Mouse (Mus musculus): ENCODE measurements at regions not wholly inside any gene's neighbourhood (a gene's known extent, or its start where the extent isn't known, plus 50 kb on each side); places are given as distances from the start of the nearest gene placed in this dataset.

DNA sequence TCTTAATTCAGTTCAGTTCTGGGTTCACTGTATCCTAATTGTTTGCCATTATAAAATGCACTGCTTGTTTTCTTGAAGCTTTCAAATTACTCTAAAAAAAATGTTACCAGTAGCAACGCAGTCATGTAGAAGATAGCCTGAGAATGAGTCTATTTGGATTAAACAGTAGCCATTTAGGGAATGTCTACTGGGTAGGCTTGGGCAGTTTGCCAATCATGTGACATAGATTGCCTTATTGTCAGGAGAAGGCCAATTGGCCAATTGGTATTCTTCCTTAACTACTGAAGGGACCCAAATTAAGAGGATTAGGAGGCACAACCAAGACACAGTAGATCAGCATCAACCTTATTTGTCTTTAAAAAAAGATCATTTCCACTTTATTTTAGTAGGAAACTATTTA lies 379.7 kb downstream of the Samd5 start:
- Histone ChIP-seq H3K4me3 (ENCODE audit: low read depth, low read length) (no peak overlapping the region), H3K4me2 (ENCODE audit: low read length) (no peak overlapping the region), H3K4me1 (ENCODE audit: control insufficient read depth, insufficient read depth, low read length) (peaks cover 9% of the 10 kb centered on the region; the same call in 1 of the 2 replicates), H3K9me3 (replicated peaks; ENCODE audit: control insufficient read depth, low read length) (no peaks in the 10 kb centered on the region), H3K9ac (ENCODE audit: low read length) (no peak overlapping the region), H3K27me3 (replicated peaks; ENCODE audit: control insufficient read depth, insufficient read depth, low read length) (no peaks in the 10 kb centered on the region), H3K27ac (ENCODE audit: low read depth, low read length) (no peak overlapping the region), H3K36me3 (ENCODE audit: control insufficient read depth, insufficient read depth, low read length) (no peaks in the 10 kb centered on the region)
- 22% methylated on average over 1 of the region's 1 CpGs for WGBS
- DNase-seq (ENCODE audit: low spot score) (peak; percentile 73), ATAC-seq (peak; percentile 68; the same call in 1 of the 2 replicates)

DNA sequence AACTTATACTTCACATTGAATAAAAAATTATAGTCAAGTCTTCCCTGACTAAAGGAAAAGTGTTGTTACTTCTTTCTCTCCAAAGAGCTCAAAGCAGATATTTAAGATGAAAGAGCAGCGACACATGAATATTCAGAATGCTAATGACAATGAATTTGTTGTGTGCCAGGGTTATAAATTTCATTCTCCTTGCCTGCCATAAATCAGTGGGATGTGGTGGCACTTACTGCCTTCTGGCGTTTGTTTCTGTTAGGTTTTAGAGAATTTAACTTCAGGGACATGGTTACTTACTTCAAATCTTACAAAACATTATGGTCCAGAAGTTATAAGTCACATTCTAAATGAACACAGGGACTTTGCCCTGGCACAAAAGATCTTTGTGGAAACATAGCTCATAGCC lies 380.4 kb downstream of the Samd5 start:
- Histone ChIP-seq H3K4me3 (ENCODE audit: low read depth, low read length) (no peak overlapping the region), H3K9me3 (replicated peaks; ENCODE audit: control insufficient read depth, low read length) (no peaks in the 10 kb centered on the region), H3K36me3 (ENCODE audit: control insufficient read depth, insufficient read depth, low read length) (no peaks in the 10 kb centered on the region), H3K4me1 (ENCODE audit: control insufficient read depth, insufficient read depth, low read length) (peaks cover 9% of the 10 kb centered on the region; the same call in 1 of the 2 replicates), H3K4me2 (ENCODE audit: low read length) (no peak overlapping the region), H3K27me3 (replicated peaks; ENCODE audit: control insufficient read depth, insufficient read depth, low read length) (no peaks in the 10 kb centered on the region), H3K27ac (ENCODE audit: low read depth, low read length) (no peak overlapping the region), H3K9ac (ENCODE audit: low read length) (no peak overlapping the region)
- DNase-seq (ENCODE audit: low spot score) (no peak), ATAC-seq (no peak)
- 79% methylated on average over 2 of the region's 2 CpGs for WGBS

DNA sequence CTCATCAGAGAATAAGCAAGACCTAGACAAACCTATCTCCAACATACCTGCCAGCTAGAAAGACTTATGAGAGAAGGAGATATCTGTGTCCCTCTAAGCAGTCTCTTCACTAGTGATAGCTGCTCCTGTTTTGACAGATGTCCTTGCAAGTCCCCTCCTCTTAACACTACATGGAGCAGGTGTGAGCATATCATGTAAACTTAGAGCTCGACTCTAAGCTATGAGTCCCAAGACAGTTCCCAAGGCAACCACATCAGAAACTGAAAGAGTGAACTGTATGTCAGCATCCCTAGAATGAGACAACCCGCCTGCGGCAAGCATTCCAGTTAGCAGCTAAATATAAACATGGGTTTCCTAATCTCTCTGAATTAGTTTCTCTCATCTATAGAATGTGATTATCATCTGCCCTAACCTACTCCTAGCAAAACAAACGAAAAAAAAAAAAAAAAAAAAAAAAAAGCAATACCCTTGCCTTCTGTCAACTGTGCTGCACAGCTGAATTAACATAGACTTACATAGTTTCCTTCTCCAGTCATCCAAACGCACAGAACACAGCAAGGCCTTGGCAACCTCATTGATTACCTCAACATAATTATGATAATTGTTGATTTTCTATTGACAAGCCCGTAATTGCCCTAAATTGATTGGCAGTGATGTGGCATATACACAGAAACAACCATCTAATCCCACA lies 383.4 kb downstream of the Samd5 start:
- H3K9me3 ChIP-seq (replicated peaks; ENCODE audit: control insufficient read depth, low read length), result no peaks in the 10 kb centered on the region
- H3K4me1 ChIP-seq (ENCODE audit: control insufficient read depth, insufficient read depth, low read length), result peaks cover 9% of the 10 kb centered on the region; the same call in 1 of the 2 replicates
- no peak overlapping the region for H3K4me2 ChIP-seq (ENCODE audit: low read length)
- DNase-seq (ENCODE audit: low spot score) (no peak), ATAC-seq (no peak)
- 65% methylated on average over 6 of the region's 6 CpGs for WGBS
- H3K27ac ChIP-seq (ENCODE audit: low read depth, low read length), result no peak overlapping the region
- no peaks in the 10 kb centered on the region for H3K36me3 ChIP-seq (ENCODE audit: control insufficient read depth, insufficient read depth, low read length)
- no peaks in the 10 kb centered on the region for H3K27me3 ChIP-seq (replicated peaks; ENCODE audit: control insufficient read depth, insufficient read depth, low read length)
- H3K4me3 ChIP-seq (ENCODE audit: low read depth, low read length), result no peak overlapping the region
- no peak overlapping the region for H3K9ac ChIP-seq (ENCODE audit: low read length)

DNA sequence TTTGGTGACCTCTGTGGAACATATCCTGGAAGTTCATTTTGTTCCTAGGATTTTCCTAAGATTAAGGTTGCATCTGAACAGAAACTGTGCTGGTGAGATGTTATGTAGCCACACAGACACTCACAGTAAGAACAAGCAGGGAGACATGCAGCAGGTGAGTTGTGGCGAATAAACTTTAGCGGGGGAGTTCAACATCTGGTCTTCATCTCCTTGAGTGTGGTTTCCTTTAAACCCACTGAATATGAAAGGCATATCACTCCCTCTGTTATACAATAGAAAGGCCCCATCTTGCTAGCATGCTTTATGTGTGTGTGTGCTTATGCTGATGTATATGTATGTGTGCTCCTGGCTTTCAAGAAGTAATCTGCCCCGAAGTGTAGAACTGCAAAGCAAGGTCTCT lies 387.1 kb upstream of the Sash1 start:
- WGBS, result 87% methylated on average over 3 of the region's 3 CpGs
- no peaks in the 10 kb centered on the region for H3K36me3 ChIP-seq (ENCODE audit: control insufficient read depth, insufficient read depth, low read length)
- no peak overlapping the region for H3K27ac ChIP-seq (ENCODE audit: low read depth, low read length)
- DNase-seq (ENCODE audit: low spot score) (no peak), ATAC-seq (0 out of 2 replicates have a peak, but pooled peaks have one; percentile 3)
- no peak overlapping the region for H3K4me2 ChIP-seq (ENCODE audit: low read length)
- no peaks in the 10 kb centered on the region for H3K27me3 ChIP-seq (replicated peaks; ENCODE audit: control insufficient read depth, insufficient read depth, low read length)
- H3K4me3 ChIP-seq (ENCODE audit: low read depth, low read length), result no peak overlapping the region
- no peak overlapping the region for H3K9ac ChIP-seq (ENCODE audit: low read length)
- peaks cover 13% of the 10 kb centered on the region for H3K4me1 ChIP-seq (ENCODE audit: control insufficient read depth, insufficient read depth, low read length)
- H3K9me3 ChIP-seq (replicated peaks; ENCODE audit: control insufficient read depth, low read length), result no peaks in the 10 kb centered on the region

DNA sequence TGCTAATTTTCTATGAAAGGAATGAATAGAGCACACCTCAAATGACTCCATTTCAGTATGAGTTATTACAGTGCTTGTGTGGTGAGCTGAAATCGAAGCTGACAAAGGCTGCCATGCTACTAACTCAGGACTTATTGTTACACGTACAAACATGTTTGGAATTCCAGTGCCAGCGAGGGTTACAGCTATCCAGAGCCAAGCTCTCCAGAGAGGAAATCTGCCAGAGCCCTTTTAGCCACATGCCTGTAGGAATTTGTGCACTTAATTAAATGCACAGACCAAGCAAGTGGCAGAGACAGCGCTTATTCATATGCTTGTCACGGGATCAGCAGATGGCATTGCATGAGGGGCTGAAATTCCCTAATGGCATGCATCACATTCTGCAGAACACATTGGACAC lies 386.4 kb upstream of the Sash1 start:
- peak; percentile 94 for DNase-seq (ENCODE audit: low spot score)
- H3K4me2 ChIP-seq (ENCODE audit: low read length), result peak overlapping the region; percentile 25
- 6% methylated on average over 5 of the region's 5 CpGs for WGBS
- no peaks in the 10 kb centered on the region for H3K27me3 ChIP-seq (replicated peaks; ENCODE audit: control insufficient read depth, insufficient read depth, low read length)
- H3K4me1 ChIP-seq (ENCODE audit: control insufficient read depth, insufficient read depth, low read length), result peaks cover 13% of the 10 kb centered on the region
- peak; percentile 95 for ATAC-seq
- H3K4me3 ChIP-seq (ENCODE audit: low read depth, low read length), result no peak overlapping the region
- H3K36me3 ChIP-seq (ENCODE audit: control insufficient read depth, insufficient read depth, low read length), result no peaks in the 10 kb centered on the region
- H3K9ac ChIP-seq (ENCODE audit: low read length), result no peak overlapping the region
- H3K9me3 ChIP-seq (replicated peaks; ENCODE audit: control insufficient read depth, low read length), result no peaks in the 10 kb centered on the region
- H3K27ac ChIP-seq (ENCODE audit: low read depth, low read length), result peak overlapping the region; percentile 44; the same call in 1 of the 2 replicates

DNA sequence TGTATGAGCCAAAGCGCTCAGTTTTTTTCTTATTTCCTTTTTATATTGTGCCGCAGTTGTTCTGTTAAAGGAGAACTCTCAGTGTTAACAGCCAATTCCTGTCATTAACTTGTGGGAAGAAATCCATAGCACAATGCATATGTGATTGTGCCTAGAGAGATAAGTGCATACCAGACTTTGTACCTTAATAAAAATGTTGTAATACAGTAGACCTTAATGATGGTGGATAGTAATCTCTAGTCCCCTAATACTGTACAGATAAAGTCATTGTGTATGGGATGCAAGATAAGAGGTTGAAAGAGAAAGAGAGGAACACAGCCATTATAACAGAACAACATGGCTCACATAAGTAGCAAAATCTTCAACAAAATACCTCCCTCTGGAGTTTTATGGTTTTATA lies 379.7 kb upstream of the Sash1 start:
- H3K4me2 ChIP-seq (ENCODE audit: low read length), result no peak overlapping the region
- DNase-seq (ENCODE audit: low spot score), result no peak
- H3K9ac ChIP-seq (ENCODE audit: low read length), result no peak overlapping the region
- no peak for ATAC-seq
- no peaks in the 10 kb centered on the region for H3K9me3 ChIP-seq (replicated peaks; ENCODE audit: control insufficient read depth, low read length)
- no peak overlapping the region for H3K27ac ChIP-seq (ENCODE audit: low read depth, low read length)
- no peaks in the 10 kb centered on the region for H3K36me3 ChIP-seq (ENCODE audit: control insufficient read depth, insufficient read depth, low read length)
- H3K4me3 ChIP-seq (ENCODE audit: low read depth, low read length), result no peak overlapping the region
- 94% methylated on average over 2 of the region's 2 CpGs for WGBS
- H3K27me3 ChIP-seq (replicated peaks; ENCODE audit: control insufficient read depth, insufficient read depth, low read length), result no peaks in the 10 kb centered on the region
- no peaks in the 10 kb centered on the region for H3K4me1 ChIP-seq (ENCODE audit: control insufficient read depth, insufficient read depth, low read length)

DNA sequence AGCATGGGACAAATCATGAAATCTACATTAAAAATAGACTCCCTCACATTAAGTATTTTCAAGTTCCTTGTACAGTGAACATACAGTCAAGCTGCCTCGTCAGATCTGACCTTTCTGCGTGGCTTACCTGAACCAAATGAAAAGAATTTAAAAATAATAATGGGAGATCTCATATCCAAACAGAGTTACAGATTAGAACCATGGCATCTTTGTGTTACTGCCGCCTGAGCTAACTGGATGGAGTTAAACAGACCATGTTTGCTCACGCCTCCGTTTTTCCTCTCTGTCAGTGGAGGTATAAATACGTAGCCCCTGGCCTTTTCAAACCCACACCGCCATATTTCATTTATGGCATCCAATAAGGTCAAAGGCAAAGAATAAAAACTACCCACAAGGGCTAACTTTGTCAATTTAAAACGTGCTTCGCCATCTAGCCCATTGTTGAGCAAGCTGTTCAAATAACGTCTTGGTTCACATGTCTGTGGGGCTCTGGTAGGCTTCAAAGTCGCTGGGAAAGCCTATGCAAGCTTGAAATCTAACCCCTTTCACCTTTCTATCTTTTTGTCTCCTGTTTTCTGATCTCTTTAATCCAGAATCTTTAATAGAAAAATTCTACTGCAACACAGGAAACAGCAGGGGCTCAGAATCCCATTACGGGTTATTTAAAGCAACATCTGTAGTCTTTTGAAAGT lies 378.6 kb upstream of the Sash1 start:
- WGBS, result 64% methylated on average over 12 of the region's 12 CpGs
- no peak overlapping the region for H3K4me3 ChIP-seq (ENCODE audit: low read depth, low read length)
- ATAC-seq, result peak; percentile 34; the same call in 1 of the 2 replicates
- no peaks in the 10 kb centered on the region for H3K36me3 ChIP-seq (ENCODE audit: control insufficient read depth, insufficient read depth, low read length)
- H3K4me1 ChIP-seq (ENCODE audit: control insufficient read depth, insufficient read depth, low read length), result no peaks in the 10 kb centered on the region
- no peak overlapping the region for H3K27ac ChIP-seq (ENCODE audit: low read depth, low read length)
- H3K9me3 ChIP-seq (replicated peaks; ENCODE audit: control insufficient read depth, low read length), result no peaks in the 10 kb centered on the region
- peak; percentile 46 for DNase-seq (ENCODE audit: low spot score)
- H3K27me3 ChIP-seq (replicated peaks; ENCODE audit: control insufficient read depth, insufficient read depth, low read length), result no peaks in the 10 kb centered on the region
- H3K4me2 ChIP-seq (ENCODE audit: low read length), result no peak overlapping the region
- H3K9ac ChIP-seq (ENCODE audit: low read length), result no peak overlapping the region

DNA sequence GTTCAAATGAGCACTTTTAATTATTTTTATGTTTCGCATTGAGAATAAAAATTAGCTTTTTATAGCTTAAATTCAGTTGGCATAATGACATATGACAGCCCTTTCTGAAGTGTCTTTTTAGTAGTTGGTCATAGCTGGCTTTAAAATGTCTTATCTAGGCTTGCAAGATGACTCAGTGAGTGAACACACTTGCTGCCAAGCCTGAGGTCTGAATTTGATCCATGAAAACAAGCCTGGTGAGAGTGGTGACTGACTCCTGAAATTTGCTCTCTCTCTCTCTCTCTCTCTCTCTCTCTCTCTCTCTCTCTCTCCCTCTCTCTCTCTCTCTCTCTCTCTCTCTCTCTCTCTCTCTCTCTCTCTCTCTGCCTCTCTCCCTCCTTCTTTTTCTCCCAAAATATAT lies 372.8 kb upstream of the Sash1 start:
- no peak for DNase-seq (ENCODE audit: low spot score)
- Histone ChIP-seq H3K4me3 (ENCODE audit: low read depth, low read length) (no peak overlapping the region), H3K4me2 (ENCODE audit: low read length) (no peak overlapping the region)

DNA sequence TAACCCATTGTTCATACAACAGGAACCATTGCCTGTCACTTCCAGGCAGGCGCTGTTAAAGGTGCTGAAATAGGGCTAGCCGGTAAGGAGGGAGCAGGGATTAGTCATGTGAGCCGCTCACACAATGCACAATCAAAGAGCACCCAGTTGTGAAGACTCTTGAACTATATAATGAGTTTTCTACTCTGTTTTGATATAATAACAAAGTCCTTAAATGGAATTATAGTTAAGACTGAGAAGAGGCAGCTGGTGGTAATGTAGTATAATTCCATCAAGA lies 367.0 kb upstream of the Sash1 start:
- Histone ChIP-seq H3K4me2 (ENCODE audit: low read length) (no peak overlapping the region), H3K27ac (ENCODE audit: low read depth, low read length) (no peak overlapping the region), H3K36me3 (ENCODE audit: control insufficient read depth, insufficient read depth, low read length) (no peaks in the 10 kb centered on the region), H3K4me3 (ENCODE audit: low read depth, low read length) (no peak overlapping the region), H3K27me3 (replicated peaks; ENCODE audit: control insufficient read depth, insufficient read depth, low read length) (no peaks in the 10 kb centered on the region), H3K9ac (ENCODE audit: low read length) (no peak overlapping the region), H3K9me3 (replicated peaks; ENCODE audit: control insufficient read depth, low read length) (no peaks in the 10 kb centered on the region), H3K4me1 (ENCODE audit: control insufficient read depth, insufficient read depth, low read length) (peaks cover 7% of the 10 kb centered on the region)
- DNase-seq (ENCODE audit: low spot score) (no peak), ATAC-seq (peak; percentile 60)
- 7% methylated on average over 3 of the region's 3 CpGs for WGBS

More for the DNA sequence above, 372.8 kb upstream of the Sash1 start:
- no peak overlapping the region for H3K9ac ChIP-seq (ENCODE audit: low read length)
- 98% methylated on average over 1 of the region's 1 CpGs for WGBS
- ATAC-seq, result no peak
- H3K9me3 ChIP-seq (replicated peaks; ENCODE audit: control insufficient read depth, low read length), result no peaks in the 10 kb centered on the region
- H3K27me3 ChIP-seq (replicated peaks; ENCODE audit: control insufficient read depth, insufficient read depth, low read length), result no peaks in the 10 kb centered on the region
- H3K27ac ChIP-seq (ENCODE audit: low read depth, low read length), result no peak overlapping the region
- H3K36me3 ChIP-seq (ENCODE audit: control insufficient read depth, insufficient read depth, low read length), result no peaks in the 10 kb centered on the region
- no peaks in the 10 kb centered on the region for H3K4me1 ChIP-seq (ENCODE audit: control insufficient read depth, insufficient read depth, low read length)
